Mouse (Mus musculus) heart, adult 9 months (tissue): ENCODE data around the gene Clec10a.

Experiments used
- DNase-seq, 2 experiments: peaks; one replicate each; pipeline ENCODE4 v3.0.0; 2022; ENCODE audit warnings: low spot score in 2 of 2

Clec10a gene

GRCm38 (mm10) chr11:70180496-70180895 lies 24.5 kb downstream of the Clec10a start:
- DNase-seq, result no peak

GRCm38 (mm10) chr11:70185120-70185519 lies 29.1 kb downstream of the Clec10a start:
- DNase-seq, result peak in 1 of 2 experiments; percentile 45

GRCm38 (mm10) chr11:70189319-70190134 lies 33.5 kb downstream of the Clec10a start:
- DNase-seq, result no peak

- DNase-seq, result no peak
Observed at GRCm38 (mm10) chr11:70191188-70191587, 35.2 kb downstream of the Clec10a start.

- no peak for DNase-seq
Observed at GRCm38 (mm10) chr11:70192157-70192556, 36.2 kb downstream of the Clec10a start.

- DNase-seq, result no peak
Observed at GRCm38 (mm10) chr11:70193354-70194285, 37.6 kb downstream of the Clec10a start.

- DNase-seq, result no peak
Observed at GRCm38 (mm10) chr11:70198332-70198731, 42.3 kb downstream of the Clec10a start.

GRCm38 (mm10) chr11:70199107-70199506 lies 43.1 kb downstream of the Clec10a start:
- DNase-seq, result no peak

GRCm38 (mm10) chr11:70200036-70200608 lies 44.1 kb downstream of the Clec10a start:
- DNase-seq, result no peak

GRCm38 (mm10) chr11:70201691-70202090 lies 45.7 kb downstream of the Clec10a start:
- DNase-seq, result peak; percentile 36 to 68

GRCm38 (mm10) chr11:70206801-70207200 lies 50.8 kb downstream of the Clec10a start:
- no peak for DNase-seq

GRCm38 (mm10) chr11:70207283-70207682 lies 51.3 kb downstream of the Clec10a start:
- DNase-seq, result peak in 1 of 2 experiments; percentile 31

GRCm38 (mm10) chr11:70208778-70209388 lies 52.9 kb downstream of the Clec10a start:
- no peak for DNase-seq

- DNase-seq, result no peak
Observed at GRCm38 (mm10) chr11:70210681-70211080, 54.7 kb downstream of the Clec10a start.

- no peak for DNase-seq
Observed at GRCm38 (mm10) chr11:70211972-70212371, 56.0 kb downstream of the Clec10a start.

- DNase-seq, result peak in 1 of 2 experiments; percentile 25
Observed at GRCm38 (mm10) chr11:70212423-70212822, 56.4 kb downstream of the Clec10a start, which contains the start of gene Slc16a11. Slc16a11 (plus strand) TSS chr11:70212752.

GRCm38 (mm10) chr11:70212896-70213295 lies 56.9 kb downstream of the Clec10a start:
- peak; percentile 45 to 67 for DNase-seq

- no peak for DNase-seq
Observed at GRCm38 (mm10) chr11:70213736-70214135, 57.7 kb downstream of the Clec10a start.

- peak in 1 of 2 experiments; percentile 25 for DNase-seq
Observed at GRCm38 (mm10) chr11:70214191-70214855, 58.3 kb downstream of the Clec10a start.

GRCm38 (mm10) chr11:70214856-70215209 lies 58.8 kb downstream of the Clec10a start:
- no peak for DNase-seq

GRCm38 (mm10) chr11:70215301-70215700 lies 59.3 kb downstream of the Clec10a start:
- DNase-seq, result no peak
